Mouse (Mus musculus) cerebellum, adult 2 months (tissue): Measurements from ENCODE around the gene Prkar1b. TPM values are rescaled to one million over a fixed set of nuclear protein-coding genes. Genes with fewer than 3 reads are reported as not detected.
A peak's percentile ranks its signal among the peaks of the same experiment; 100 is the strongest.

Experiments used
- DNase-seq, 2 experiments: peaks; one replicate each; pipeline ENCODE4 v3.0.0; 2021
- H3K27ac ChIP-seq: fragments of 200-500 bp; 2 replicates; pipeline ENCODE4 v1.5.1; 2012; ENCODE audit warnings: low read length, control low read depth, inconsistent platforms; ENCODE audit not compliant: insufficient read depth
- H3K27me3 ChIP-seq: fragments of 200-500 bp; 2 replicates; pipeline ENCODE4 v1.6.1; 2012; ENCODE audit warnings: inconsistent platforms, mild to moderate bottlenecking, low read length, moderate library complexity; ENCODE audit not compliant: control insufficient read depth, insufficient read depth
- H3K4me1 ChIP-seq: fragments of 200-500 bp; 2 replicates; pipeline ENCODE4 v1.6.1; 2011; ENCODE audit warnings: low read length; ENCODE audit not compliant: control insufficient read depth, insufficient read depth
- H3K4me3 ChIP-seq: fragments of 200-500 bp; replicated peaks from 2 replicates; pipeline ENCODE3; 2011; ENCODE audit warnings: mild to moderate bottlenecking, low read depth, low read length, control low read depth; ENCODE audit not compliant: insufficient read depth
- CTCF ChIP-seq: fragments of 200-500 bp; IDR thresholded peaks from 2 replicates; pipeline ENCODE4 v1.5.1; 2011; ENCODE audit warnings: low read depth, mild to moderate bottlenecking, control low read depth, low read length, moderate library complexity, borderline replicate concordance; ENCODE audit not compliant: insufficient read depth
- POLR2A ChIP-seq: fragments of 200-500 bp; IDR thresholded peaks from 2 replicates; pipeline ENCODE4 v1.6.1; 2011; ENCODE audit warnings: low read length, control low read depth, borderline replicate concordance; ENCODE audit not compliant: insufficient read depth
- WGBS: fragments of 180-500 bp; shearing (Covaris S2); methylation state at CpG from one replicate; pipeline ENCODE4 v1.1.7; 2018; 5-methylcytosine and 5-hydroxymethylcytosine counted together
- polyA plus RNA-seq: library from polyadenylated mRNA; depleted of rRNA; stranded (reverse); fragments of >200 nt; gene quantifications from 2 replicates; pipeline ENCODE4 v1.2.3, GENCODE M21; 2012

The Prkar1b gene
- polyA plus RNA-seq, 1 experiment, result 509 TPM

DNA sequence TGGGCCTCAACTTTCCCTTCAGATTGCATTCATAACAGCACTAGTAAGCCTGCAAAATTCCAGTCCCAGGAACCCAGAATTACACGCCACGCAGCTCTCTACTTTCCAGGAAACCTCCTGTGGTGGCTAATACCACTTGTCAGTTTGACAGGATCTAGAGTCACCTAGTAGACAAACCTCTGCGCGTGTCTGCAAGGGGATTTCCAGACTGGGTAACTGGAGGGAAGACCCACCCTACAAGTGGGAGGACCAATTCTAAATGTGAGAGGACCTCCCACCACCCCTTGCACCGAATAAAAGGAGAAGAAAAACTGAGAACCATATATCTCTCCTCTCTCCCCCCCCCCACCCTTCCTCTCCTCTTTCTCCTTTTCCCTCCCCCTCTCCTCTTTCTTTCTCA is 103.2 kb downstream of the Prkar1b start:
- no peak for DNase-seq
- no peak overlapping the region for H3K4me3 ChIP-seq
- no peaks in the 10 kb centered on the region for H3K27me3 ChIP-seq
- H3K27ac ChIP-seq, result no peak overlapping the region
- peaks cover 3% of the 10 kb centered on the region for H3K4me1 ChIP-seq
- TF ChIP-seq POLR2A (no peak), CTCF (no peak)
- WGBS, result 74% methylated on average over 5 of the region's 5 CpGs

GRCm38 (mm10) chr5:139043546-139043945 is 106.3 kb downstream of the Prkar1b start:
- no peaks in the 10 kb centered on the region for H3K27me3 ChIP-seq
- no peak overlapping the region for H3K27ac ChIP-seq
- no peak for DNase-seq
- H3K4me1 ChIP-seq, result peaks cover 3% of the 10 kb centered on the region
- TF ChIP-seq POLR2A, result no peak
- H3K4me3 ChIP-seq, result no peak overlapping the region
- 81% methylated on average over 4 of the region's 4 CpGs for WGBS

DNA sequence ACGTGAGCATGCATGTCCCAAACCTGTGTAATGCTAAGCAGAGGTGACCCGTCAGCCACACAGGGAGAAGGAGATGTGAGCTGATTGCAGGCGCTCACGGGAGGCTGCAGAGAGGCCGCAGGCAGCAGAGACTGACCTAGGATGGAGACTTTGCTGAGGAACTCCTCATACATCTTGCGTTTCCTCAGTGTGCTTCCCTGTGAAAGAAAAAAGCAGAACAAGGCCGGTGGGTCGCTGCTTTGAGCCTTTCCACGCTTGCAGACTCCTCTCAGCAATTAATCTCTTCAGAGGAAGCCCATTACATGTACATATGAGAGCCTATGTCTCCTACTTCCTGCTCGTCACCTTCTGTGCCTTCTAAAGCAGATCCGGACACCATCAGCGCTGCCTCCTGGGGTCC is 107.5 kb downstream of the Prkar1b start:
- 86% methylated on average over 12 of the region's 12 CpGs for WGBS
- Histone ChIP-seq H3K27ac (no peak overlapping the region), H3K4me3 (no peak overlapping the region), H3K4me1 (peaks cover 3% of the 10 kb centered on the region), H3K27me3 (no peaks in the 10 kb centered on the region)
- TF ChIP-seq CTCF (no peak), POLR2A (no peak)
- DNase-seq, result no peak

DNA sequence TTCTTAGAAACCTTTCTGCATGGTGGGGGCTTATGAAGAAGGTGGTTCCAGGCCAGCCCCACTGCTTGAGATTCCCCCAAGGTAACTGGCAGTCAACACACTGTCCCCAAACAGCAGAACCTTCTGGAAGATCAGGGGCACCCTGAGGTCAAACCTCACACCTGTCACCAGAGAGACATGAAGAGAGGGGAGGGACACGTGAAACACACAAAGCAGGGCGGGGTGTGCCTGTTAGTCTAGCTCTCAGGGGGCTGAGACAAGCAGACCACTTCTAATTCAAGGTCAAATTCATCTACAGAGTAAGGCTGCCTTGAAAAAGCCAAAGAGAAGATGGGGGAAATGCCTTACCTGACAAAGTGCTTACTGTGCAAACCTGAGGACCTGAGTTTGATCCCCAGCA is 114.6 kb downstream of the Prkar1b start:
- peaks cover 19% of the 10 kb centered on the region for H3K4me1 ChIP-seq
- no peak for TF ChIP-seq CTCF
- TF ChIP-seq POLR2A, result no peak
- DNase-seq, result no peak
- H3K27ac ChIP-seq, result no peak overlapping the region
- no peaks in the 10 kb centered on the region for H3K27me3 ChIP-seq
- 90% methylated on average over 2 of the region's 2 CpGs for WGBS
- no peak overlapping the region for H3K4me3 ChIP-seq

- 69% methylated on average over 6 of the region's 6 CpGs for WGBS
- H3K4me1 ChIP-seq, result peaks cover 19% of the 10 kb centered on the region
- H3K4me3 ChIP-seq, result no peak overlapping the region
- no peak overlapping the region for H3K27ac ChIP-seq
- H3K27me3 ChIP-seq, result no peaks in the 10 kb centered on the region
- DNase-seq, result no peak
- TF ChIP-seq CTCF, result no peak
- TF ChIP-seq POLR2A, result no peak
These were observed 115.1 kb downstream of the Prkar1b start for GRCm38 (mm10) chr5:139034746-139035145.

DNA sequence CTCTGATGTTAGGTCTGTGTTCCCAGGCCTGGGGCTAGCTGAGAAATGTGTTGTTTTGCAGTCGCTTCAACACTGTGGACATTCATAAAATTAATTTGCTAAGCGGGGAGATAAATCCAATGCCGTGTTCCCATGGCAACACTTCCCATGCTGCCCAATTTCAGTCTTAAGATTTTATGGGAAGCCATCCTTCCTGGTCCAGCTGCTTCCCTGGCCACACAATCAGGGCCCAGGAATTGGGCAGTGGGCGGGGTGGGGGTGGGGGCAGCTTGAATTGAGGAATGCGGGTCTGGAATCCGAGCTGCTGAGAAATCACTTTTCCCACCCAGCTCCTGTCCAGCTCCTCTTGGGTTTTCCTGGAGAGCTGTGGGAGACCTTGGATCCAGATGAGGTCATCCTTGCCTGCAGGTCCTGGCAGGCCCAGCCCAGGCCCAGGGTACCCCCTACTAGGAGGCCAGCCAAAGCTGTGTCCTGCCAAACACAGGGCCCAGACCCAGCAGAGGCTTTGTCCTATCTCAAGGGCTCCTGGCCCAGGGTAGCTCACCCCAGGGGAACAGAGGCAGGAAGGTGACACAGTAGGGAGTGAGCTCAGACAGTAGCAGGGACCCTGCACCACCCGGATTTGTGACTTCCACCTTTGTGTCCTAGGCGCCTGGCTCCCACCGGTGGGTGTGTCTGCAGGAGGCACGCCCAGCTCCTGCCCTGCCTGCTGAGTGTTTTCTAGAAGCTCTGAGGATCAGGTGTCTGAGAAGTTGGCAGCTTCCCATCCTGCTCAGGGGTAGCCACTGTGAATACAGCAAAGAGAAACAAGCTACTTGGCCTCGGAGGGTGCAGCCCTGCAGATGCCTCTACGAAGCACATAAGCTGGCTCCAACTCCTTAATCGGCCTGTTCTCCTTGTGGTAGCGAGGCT is 116.1 kb downstream of the Prkar1b start:
- Histone ChIP-seq H3K27me3 (no peaks in the 10 kb centered on the region), H3K4me3 (no peak overlapping the region), H3K4me1 (peaks cover 16% of the 10 kb centered on the region), H3K27ac (no peak overlapping the region)
- peak; percentile 46 for DNase-seq
- WGBS, result 30% methylated on average over 14 of the region's 14 CpGs
- TF ChIP-seq CTCF (no peak), POLR2A (no peak)

DNA sequence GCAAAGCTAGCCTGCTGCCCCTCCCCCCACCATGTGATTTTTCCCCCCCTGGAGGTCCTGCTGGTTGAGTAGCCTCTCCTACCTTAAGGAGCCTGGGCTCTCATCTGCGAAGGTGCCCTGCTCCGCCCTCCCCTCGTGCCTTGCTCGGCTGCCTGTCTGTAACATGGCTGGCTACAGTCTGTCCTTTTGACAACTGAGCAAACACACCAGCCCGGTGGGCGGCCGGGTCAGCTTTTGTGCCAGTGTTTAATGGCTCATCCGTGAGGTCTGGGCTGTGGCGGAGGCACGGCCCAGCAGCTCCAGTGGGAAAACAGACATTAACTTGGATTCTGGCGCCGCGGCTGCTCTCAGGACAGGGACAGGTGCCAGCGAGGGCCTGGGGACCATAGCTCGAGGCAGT is 122.2 kb downstream of the Prkar1b start:
- no peak overlapping the region for H3K4me3 ChIP-seq
- peaks cover 13% of the 10 kb centered on the region for H3K4me1 ChIP-seq
- DNase-seq, result no peak
- 47% methylated on average over 15 of the region's 15 CpGs for WGBS
- H3K27me3 ChIP-seq, result no peaks in the 10 kb centered on the region
- no peak overlapping the region for H3K27ac ChIP-seq
- TF ChIP-seq POLR2A (no peak), CTCF (no peak)
